Mouse (Mus musculus): ENCODE data around the gene Pard3. TPM values are rescaled to one million over a fixed set of nuclear protein-coding genes. Genes with fewer than 3 reads are reported as not detected.
A peak's percentile ranks its signal among the peaks of the same experiment; 100 is the strongest.

Gene Pard3
- total RNA-seq (2021) = 10 to 100 TPM; 35.2 to 39.0 TPM
- long read RNA-seq, experiment 1, partial matches to known transcripts = 4 of 10 reads
- long read RNA-seq, experiment 1, other reads (novel, unspliced or antisense) = 6 of 10 reads
- long read RNA-seq, experiment 2, full-length matches to known transcripts = 6 of 16 reads
- long read RNA-seq, experiment 2, partial matches to known transcripts = 2 of 16 reads
- long read RNA-seq, experiment 2, other reads (novel, unspliced or antisense) = 8 of 16 reads

DNA sequence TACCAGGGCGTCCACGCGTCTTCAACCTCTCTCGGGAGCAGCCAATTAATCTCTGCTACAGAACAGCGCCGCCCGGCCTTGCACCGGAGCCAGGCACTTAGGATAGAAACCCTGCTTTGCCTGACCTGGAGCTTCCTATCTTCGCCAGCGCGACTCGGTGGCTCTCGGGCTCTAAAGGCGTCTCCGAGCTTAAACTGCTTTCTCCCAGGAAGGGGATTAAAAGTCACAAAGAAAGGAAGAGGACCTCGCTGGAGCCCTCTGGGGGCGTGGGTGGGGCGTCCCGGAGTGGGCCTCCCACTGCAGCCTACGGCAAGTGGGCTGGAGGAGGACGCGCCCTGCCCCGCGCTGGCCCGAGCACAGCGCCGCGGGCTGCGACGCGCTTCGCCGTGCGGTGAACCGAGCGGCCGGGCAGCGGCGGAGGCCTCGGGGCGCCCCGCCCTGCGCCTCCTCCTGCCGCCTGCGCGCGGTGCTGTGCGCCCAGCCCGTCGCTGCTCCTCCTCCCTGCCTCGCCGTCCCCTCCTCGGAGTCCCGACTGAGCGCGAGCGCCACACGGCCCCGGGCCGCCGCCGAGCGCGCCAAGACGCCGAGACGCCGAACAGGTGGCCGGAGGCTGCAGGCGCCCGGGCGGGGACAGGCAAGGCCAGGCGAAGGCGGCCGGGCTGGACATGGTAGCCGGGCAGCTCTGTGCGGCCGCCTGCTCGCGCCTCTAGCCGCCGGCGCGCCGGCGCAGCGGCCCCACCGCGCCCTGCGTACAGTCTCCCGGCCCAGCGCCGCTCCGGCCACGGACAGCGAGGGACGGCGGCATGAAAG lies at the start of gene Pard3:
Pard3 (plus strand) TSS at position 343 of the 810 bp plus-strand sequence.
- DNase-seq = peak; percentile 87

- no peak for DNase-seq
Measured at GRCm38 (mm10) chr8:127021830-127022229, 41.9 kb upstream of the Pard3 start.

- no peak for DNase-seq
Measured at GRCm38 (mm10) chr8:127025256-127025717, 38.4 kb upstream of the Pard3 start.

DNA sequence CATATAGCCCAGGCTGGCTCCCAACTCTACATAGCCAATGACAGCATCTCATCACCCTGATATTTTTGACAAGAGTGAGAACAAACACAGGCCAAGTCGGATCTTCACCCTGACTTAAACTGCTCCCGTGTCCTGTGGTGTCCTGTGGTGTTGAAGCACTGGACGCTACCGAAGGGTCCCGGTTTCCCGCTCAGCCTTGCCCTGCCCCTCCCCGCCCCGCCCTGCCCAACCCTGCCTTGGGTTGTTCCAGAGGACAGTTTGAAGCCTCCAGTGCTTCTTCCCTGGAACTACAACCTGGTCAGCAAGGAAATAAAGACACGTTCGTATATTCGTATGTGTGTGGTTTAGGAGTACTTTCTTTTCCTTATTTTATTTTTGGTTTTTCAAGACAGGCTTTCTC lies 37.9 kb upstream of the Pard3 start:
- no peak for DNase-seq

DNA sequence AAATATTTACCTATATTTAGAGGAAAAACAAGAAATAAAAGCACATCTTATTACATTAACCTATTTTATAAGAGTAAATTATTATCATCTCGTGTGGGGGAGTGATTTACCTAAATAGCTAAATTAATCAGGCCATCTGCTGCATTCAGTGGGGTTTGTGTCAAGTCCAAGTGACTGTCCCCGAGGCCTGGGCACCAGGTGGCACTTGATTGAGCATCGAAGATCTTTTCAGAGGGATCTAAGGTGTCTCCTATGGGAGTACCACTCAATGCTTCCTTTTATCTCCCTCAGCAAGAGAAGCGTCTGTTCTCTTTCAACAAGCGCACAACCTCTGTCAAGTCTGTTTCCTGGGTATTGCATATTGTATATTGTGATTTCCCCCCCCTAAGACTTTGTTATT lies 32.2 kb upstream of the Pard3 start:
- no peak for DNase-seq

DNA sequence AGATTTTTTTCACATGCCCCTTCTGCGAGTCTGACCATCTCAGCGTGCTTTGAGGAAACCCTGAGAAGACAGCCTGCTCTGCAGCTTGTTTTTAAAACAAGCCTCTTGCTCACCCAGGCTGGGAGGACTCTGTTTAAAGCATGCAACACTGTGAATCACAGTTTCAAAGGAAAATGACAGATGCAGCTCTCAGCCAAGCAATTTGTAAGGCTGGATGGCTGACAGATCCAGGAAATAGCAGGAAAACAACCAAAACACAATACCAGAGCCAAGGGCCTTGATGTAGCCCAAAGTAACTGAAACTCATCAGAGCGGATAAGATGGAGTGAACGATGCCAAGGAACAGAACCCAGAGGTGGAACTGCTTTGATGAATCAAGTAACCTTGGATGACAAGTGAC lies 24.8 kb upstream of the Pard3 start:
- no peak for DNase-seq

DNA sequence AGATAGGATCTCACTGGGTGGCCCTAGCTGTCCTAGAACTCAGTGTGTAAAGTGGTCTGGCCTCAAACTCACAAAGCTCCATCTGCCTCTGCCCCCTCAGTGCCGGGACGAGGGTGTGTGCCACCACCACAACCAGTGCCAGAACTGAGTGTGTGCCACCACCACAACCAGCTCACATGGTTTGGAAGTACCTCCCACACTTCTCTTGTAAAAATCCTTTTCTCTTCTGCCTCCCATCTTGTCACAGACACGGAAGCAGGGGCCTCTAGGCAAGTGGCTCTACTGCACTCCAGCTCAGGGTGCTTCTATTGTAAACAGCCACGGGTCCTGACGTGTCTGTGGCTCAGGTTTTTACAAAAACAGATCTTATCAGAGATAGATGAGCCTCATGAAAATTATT lies 13.7 kb upstream of the Pard3 start:
- DNase-seq = no peak

DNA sequence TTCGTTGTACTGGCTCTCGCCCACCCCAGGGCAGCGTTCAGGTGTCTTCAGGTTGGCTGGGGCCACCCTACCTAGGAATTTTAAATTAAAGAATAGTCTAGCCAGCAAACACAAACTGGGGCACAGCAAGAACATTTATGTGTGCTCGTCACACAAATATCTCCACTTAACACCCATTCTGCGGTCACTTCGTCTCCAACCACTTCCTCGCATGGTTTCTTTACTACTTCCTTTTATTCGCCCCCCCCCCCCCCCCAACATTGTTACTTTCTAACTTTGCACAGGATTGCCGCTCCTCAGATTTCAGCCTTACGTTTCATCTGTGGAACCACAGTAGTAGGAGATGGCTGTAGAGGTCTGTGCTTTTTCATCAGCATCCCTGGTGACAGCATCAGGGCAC lies 11.6 kb upstream of the Pard3 start:
- no peak for DNase-seq

GRCm38 (mm10) chr8:127055081-127055480 lies 8.6 kb upstream of the Pard3 start:
- DNase-seq = no peak

GRCm38 (mm10) chr8:127058759-127059158 lies 4.9 kb upstream of the Pard3 start:
- DNase-seq = no peak

DNA sequence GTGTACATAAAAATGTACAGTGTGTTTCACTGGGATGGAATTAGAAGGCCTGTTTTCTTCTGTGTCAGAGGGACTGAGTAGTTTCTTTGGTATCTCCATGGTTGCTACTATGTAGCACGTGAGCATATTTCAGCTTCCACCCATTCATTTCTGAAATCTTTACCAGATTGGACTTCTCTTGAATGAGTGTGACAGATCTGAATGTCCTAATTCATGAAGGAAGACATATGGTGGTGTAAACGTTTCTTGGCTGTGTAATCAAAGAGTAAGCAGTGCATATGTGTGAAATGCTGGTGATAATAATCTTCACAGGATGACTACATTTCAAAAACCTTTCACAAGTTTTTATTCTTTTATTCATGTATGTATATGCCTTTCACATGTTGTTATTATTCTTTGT lies 3.9 kb upstream of the Pard3 start:
- no peak for DNase-seq

GRCm38 (mm10) chr8:127064361-127065112 lies 844 bp downstream of the Pard3 start:
- DNase-seq = peak; percentile 76

DNA sequence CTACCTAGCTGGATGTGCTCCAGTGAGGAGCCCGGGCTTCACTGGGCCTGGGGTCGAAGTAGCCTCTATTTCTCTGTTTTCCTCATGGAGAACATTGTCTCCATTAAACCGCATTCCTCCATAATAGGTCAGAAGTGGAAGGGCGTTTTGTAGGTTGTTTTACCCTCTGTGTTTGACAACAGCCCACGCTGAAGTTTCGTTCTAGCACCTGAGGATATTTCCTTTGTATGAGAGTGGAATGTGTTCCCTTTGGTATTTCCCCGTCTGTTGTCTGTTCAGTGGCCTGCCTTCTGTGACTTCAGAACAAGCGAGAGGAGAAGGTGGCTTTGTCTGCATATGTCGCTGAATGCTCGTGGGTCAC lies 1.4 kb downstream of the Pard3 start:
- no peak for DNase-seq

DNA sequence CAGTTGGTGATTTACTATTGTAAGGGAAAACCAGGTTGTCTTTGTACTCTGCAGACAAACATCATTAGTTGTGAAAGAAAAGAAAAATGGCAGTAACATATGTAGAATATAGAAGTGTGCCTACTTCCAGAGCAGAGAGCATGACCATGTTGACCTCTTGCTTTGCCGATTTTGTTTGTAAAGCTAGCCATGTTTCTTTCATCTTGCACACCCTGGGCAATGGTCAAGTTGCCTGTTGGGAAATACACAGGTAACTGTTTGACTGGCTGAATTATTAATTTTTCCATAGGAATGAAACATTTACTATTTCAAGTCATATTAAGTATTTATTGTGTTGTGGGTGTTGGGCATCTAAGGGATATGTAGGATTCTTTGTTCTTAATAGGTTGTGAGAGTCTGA lies 2.1 kb downstream of the Pard3 start:
- no peak for DNase-seq

- no peak for DNase-seq
Measured at GRCm38 (mm10) chr8:127066501-127066900, 2.8 kb downstream of the Pard3 start.

DNA sequence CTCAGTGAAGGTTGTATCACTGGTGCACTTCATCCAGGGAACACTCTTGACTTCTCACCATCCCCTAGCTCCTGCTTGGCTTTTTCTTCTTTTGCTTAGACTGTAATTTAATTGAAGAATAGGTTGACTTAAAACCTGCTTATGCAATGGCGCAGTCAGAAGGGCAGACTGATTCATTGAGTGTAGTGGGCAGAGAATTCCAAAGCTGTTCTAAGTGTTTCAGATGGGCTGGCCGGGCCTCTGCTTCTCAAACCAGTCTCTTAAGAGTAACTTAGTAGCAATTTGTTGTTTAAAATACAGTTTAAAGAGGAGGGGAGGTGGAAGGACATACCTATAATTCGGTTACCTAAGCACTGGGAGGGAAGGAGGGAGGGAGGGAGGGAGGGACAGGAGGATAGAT lies 5.0 kb downstream of the Pard3 start:
- DNase-seq = no peak

DNA sequence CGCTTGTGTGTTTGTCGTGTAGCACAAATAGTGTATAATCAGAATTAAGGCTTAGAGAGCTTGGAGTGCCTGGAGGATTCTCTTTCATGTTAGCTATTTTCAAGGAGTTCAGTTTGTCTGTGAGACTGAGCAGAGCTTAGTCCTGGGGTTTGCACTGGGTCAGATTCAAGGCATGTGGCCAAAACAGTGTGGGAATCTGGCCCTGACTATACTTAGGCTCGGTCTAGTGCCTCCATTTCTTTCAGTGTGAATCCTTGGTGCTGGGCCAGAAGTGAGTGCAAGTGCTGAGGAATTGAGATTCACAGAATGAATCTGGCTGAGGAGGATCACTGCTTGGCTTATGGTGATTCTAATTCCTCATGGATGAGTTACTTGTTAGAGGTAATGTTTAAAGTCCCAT lies 6.5 kb downstream of the Pard3 start:
- DNase-seq = peak; percentile 54

DNA sequence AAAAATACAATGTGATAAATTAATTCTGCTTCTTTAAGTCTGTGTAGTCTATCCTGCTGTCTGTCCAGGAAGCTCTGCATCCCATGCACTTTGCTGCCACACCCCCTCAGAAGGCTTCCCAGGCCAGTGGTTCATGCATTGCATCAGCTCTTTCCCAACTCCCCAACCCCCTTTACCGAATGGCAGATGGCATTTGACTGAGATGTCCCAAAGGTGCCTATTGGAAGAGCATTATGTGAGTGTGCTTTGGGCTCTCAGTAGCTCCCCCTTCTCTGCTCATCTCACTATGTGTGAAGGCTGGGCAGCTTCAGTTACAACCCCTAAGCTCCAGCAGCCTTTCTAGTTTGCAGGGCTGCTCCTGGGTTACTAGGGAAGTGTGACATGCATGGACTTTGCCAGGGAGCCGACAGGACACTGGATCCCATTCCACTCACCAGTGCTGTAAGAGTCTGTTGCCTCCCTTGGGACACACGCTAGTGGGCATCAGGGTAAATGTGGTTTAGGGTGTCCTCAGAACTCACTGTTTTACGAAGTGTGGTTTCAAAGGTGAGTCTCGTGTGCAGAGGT lies 9.4 kb downstream of the Pard3 start:
- DNase-seq = no peak

DNA sequence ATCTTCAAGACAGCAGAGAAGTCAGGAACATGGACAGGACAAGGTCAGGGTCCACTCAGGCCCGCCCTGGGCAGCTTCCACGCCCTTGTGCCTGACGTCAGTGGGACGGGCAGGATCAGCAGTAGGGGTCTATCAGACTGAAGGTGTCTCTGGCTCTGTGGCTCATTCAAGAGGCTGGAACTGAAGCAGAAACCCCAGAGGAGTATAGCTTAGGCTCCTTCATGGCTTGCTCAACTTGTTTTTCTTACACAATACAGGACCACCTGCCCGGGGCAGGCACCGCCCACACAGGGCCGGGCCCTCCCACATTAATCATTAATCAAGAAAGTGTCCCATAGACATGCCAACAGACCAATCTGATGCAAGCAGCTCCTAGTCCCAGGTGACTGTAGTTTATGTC lies 12.8 kb downstream of the Pard3 start:
- DNase-seq = peak; percentile 27

DNA sequence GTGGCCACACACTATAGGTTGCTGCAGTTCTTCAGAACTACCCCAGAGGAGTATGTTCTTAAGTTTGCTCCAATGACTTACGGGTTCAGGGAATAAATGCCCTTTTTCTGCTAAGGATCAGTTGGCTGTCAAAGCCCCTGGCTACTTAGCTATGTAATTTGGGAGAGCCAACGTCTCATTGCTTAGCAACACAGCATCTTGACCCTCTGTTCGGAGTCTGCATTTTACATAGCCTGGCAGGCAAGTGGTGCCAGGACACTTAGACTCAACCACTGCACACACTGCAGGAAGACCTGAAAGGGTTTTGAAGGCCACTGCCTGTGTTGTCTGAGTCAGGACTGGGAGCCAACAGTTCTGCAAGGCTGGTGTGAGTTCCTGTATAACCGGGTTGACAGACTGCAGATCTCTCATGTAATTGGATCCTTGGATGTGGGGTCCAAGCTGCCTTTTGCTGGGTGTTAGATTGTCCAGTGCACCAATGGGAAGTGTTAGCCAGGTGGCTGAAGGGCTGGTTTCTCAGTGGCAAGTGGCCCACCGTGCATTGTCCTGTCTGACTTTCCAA lies 15.6 kb downstream of the Pard3 start:
- DNase-seq = peak; percentile 23

- DNase-seq = no peak
Measured at GRCm38 (mm10) chr8:127081297-127081696, 17.6 kb downstream of the Pard3 start.

DNA sequence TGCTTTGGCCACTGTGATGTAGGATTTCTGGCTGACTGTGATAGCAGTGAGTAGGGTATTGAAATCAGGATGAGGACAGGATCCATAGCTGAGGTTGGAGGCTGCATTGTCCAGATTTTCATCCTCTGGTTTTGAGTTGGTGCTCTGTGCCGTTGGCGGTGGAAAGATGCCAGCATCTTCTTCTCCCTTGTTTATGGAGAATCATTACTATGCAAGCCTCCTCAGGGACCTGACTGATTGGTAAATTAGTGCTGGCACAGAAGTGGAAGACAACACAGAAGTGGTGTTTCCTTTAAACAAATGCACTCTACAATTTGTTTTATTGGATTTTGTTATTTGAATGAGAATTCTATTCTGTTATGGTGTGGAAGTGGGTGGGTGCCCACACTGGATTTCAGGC lies 18.8 kb downstream of the Pard3 start:
- no peak for DNase-seq

DNA sequence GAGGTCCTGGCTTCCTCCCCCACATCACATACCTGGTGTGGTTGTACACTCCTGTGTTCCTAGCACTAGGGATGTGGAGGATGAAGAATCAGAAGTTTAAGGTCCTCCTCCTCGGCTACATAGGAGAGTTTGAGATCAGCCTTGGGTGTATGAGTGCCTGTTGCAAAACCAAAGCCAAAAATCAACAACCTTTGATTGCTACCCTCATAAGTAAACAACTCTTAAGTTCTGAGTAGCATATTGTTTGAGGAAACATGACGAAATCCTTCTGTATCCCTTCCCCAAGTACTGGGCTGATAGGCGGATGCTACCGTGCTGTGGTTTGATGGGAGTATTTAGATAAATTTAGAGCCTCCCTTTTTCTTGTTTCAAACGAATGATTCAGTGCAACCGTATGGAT lies 20.9 kb downstream of the Pard3 start:
- DNase-seq = no peak
